Mouse (Mus musculus) MEL (cell line): ENCODE data around the gene Tsnaxip1.

Source experiments
- BHLHE40 ChIP-seq: IDR thresholded peaks from 2 replicates; pipeline ENCODE4 v1.6.1; 2012; ENCODE audit warnings: low read depth, mild to moderate bottlenecking, inconsistent platforms, low read length, improper control_type of control experiment, borderline replicate concordance
- CTCF ChIP-seq, 3 experiments: IDR thresholded peaks in 2 of 3; conservative IDR thresholded peaks in 1 of 3; 2 replicates each; pipeline ENCODE4 v1.5.1; 2011 to 2012; ENCODE audit warnings: low read length in 3 of 3, low read depth in 2 of 3, mild to moderate bottlenecking in 2 of 3, improper control_type of control experiment in 1 of 3, inconsistent platforms in 1 of 3, mixed read lengths in 1 of 3, moderate library complexity in 1 of 3; ENCODE audit not compliant: control insufficient read depth in 1 of 3, insufficient read depth in 1 of 3, poor library complexity in 1 of 3, severe bottlenecking in 1 of 3
- GATA1 ChIP-seq: IDR thresholded peaks from 2 replicates; pipeline ENCODE4 v1.6.1; 2011; ENCODE audit warnings: low read depth, low read length, improper control_type of control experiment
- POLR2A ChIP-seq, 2 experiments: IDR thresholded peaks; 2 replicates each; pipeline ENCODE4 v1.6.1; 2011 to 2012; ENCODE audit warnings: low read length in 2 of 2, mild to moderate bottlenecking in 2 of 2, control low read depth in 1 of 2, improper control_type of control experiment in 1 of 2, low read depth in 1 of 2, moderate library complexity in 1 of 2; ENCODE audit not compliant: control insufficient read depth in 1 of 2, insufficient read depth in 1 of 2, poor library complexity in 1 of 2
- POLR2AphosphoS2 ChIP-seq: IDR thresholded peaks from 2 replicates; pipeline ENCODE4 v1.6.1; 2011; ENCODE audit warnings: low read length, improper control_type of control experiment
- USF1 ChIP-seq: IDR thresholded peaks from 2 replicates; pipeline ENCODE4 v1.6.1; 2014; ENCODE audit warnings: low read depth, mild to moderate bottlenecking, inconsistent platforms, low read length, improper control_type of control experiment, moderate library complexity
- ZKSCAN1 ChIP-seq: IDR thresholded peaks from 2 replicates; pipeline ENCODE4 v1.6.1; 2012; ENCODE audit warnings: low read depth, mild to moderate bottlenecking, inconsistent platforms, low read length, improper control_type of control experiment, moderate library complexity
- ZNF384 ChIP-seq: IDR thresholded peaks from 2 replicates; pipeline ENCODE4 v1.6.1; 2012; ENCODE audit warnings: low read depth, mild to moderate bottlenecking, inconsistent platforms, low read length, improper control_type of control experiment

GRCm38 (mm10) chr8:105788241-105788640, 39.3 kb upstream of the Tsnaxip1 start:
- TF ChIP-seq USF1 (no peak), ZKSCAN1 (no peak), ZNF384 (no peak), POLR2AphosphoS2 (no peak), BHLHE40 (no peak), POLR2A (IDR thresholded peaks at IDR 0.05; ENCODE audit: control insufficient read depth in 1 of 2, insufficient read depth in 1 of 2, low read depth in 1 of 2, low read length in 2 of 2, poor library complexity in 1 of 2) (no peak), GATA1 (no peak), CTCF (IDR thresholded peaks at IDR 0.05 in 2 of 3, conservative IDR thresholded peaks at IDR 0.05 in 1 of 3; ENCODE audit: control insufficient read depth in 1 of 3, insufficient read depth in 1 of 3, low read depth in 2 of 3, low read length in 3 of 3, poor library complexity in 1 of 3, severe bottlenecking in 1 of 3) (peak; percentile 62 to 90 (median 74))
